Comparison of ENCODE assay signal across 8 mouse cellular contexts in the genomic region with DNA sequence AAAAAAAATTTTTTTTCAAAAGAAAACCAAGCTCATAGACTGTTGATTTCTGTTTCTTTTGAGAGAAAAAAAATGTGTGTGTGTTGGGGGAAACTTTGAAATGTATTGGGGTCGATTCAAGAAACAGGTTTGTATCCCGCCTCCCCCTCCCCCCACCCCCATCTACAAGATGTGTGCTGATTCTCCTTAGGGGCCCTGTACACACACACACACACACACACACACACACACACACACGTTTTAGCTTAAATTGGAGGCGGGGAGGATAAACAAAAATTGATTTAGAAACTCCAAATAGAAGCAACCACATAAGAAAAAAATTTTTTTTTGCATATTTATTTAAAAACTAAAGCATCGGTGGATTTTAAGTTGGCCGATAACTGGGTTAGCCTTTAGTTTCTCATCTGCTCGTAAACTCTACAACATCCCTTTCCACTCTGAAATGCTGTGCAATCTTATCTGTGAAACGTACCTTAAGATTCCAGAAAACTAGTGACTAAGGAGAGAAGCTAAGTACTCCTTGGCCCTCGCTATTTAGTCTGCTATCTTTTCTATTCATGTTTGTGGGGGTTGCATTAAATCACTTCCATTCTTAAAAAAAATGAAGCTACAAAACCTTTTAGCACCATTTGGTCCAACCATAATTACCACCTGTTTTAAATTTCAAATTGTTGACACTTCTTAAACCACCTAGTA. TPM values are rescaled to one million over a fixed set of nuclear protein-coding genes. Genes with fewer than 3 reads are reported as not detected.
DNase-seq lines count a peak whose midpoint lies in the region; ATAC-seq and TF ChIP-seq lines count a peak whose summit lies in the region.

No protein-coding gene starts in this region.

- H3K27ac ChIP-seq in forebrain, embryonic 12.5 days = peak overlapping the region; percentile 100
- H3K27ac ChIP-seq in liver, embryonic 14.5 days = peak overlapping the region; percentile 88

- H3K4me2 ChIP-seq in forebrain, embryonic 12.5 days = peak overlapping the region; percentile 71
- H3K4me2 ChIP-seq in liver, embryonic 14.5 days (ENCODE audit: low read depth) = peak overlapping the region; percentile 65

- no peaks in the 10 kb centered on the region for H3K9me3 ChIP-seq in forebrain, embryonic 12.5 days
- H3K9me3 ChIP-seq in liver, embryonic 14.5 days (ENCODE audit: control insufficient read depth, low read length) = no peaks in the 10 kb centered on the region

- TF ChIP-seq EP300 in liver, embryonic 14.5 days (IDR thresholded peaks at IDR 0.05; ENCODE audit: low read depth) = no peak

- WGBS in forebrain, embryonic 12.5 days = 27% methylated on average over 9 of the region's 9 CpGs
- WGBS in liver, embryonic 14.5 days (ENCODE audit: insufficient replicate concordance) = 20% methylated on average over 9 of the region's 9 CpGs

- H3K27me3 ChIP-seq in forebrain, embryonic 12.5 days = no peaks in the 10 kb centered on the region
- no peaks in the 10 kb centered on the region for H3K27me3 ChIP-seq in liver, embryonic 14.5 days (ENCODE audit: control insufficient read depth, insufficient read depth, low read length)

- TF ChIP-seq CTCF in liver, embryonic 14.5 days (IDR thresholded peaks at IDR 0.05; ENCODE audit: low read depth) = no peak

- H3K36me3 ChIP-seq in forebrain, embryonic 12.5 days (replicated peaks) = no peaks in the 10 kb centered on the region; the same call in 1 of the 2 replicates
- H3K36me3 ChIP-seq in liver, embryonic 14.5 days (replicated peaks; ENCODE audit: control insufficient read depth, insufficient read depth, low read depth) = no peaks in the 10 kb centered on the region

- H3K9ac ChIP-seq in forebrain, embryonic 12.5 days = peak overlapping the region; percentile 100
- peak overlapping the region; percentile 96 for H3K9ac ChIP-seq in liver, embryonic 14.5 days (replicated peaks)

- H3K4me3 ChIP-seq in forebrain, embryonic 12.5 days (replicated peaks) = peak overlapping the region; percentile 99
- peak overlapping the region; percentile 96 to 98; a peak in 3 of 4 replicates for H3K4me3 ChIP-seq in liver, embryonic 14.5 days (ENCODE audit: insufficient read depth in 1 of 2, low read depth in 2 of 2, low read length in 2 of 2)

- peaks cover 35% of the 10 kb centered on the region for H3K4me1 ChIP-seq in forebrain, embryonic 12.5 days
- peaks cover 13 to 17% of the 10 kb centered on the region in 2 experiments for H3K4me1 ChIP-seq in liver, embryonic 14.5 days (replicated peaks; ENCODE audit: control insufficient read depth in 2 of 2, insufficient read depth in 2 of 2, low read length in 1 of 2)

- DNase-seq in embryo, embryonic 10.5 days (ENCODE audit: low spot score) = peak; percentile 75
- DNase-seq in embryo, embryonic 9.5 days (ENCODE audit: extremely low spot score) = no peak
- DNase-seq in 416B (ENCODE audit: low read depth) = peak; percentile 70
- DNase-seq in liver, embryonic 14.5 days (ENCODE audit: low read depth in 3 of 3, low spot score in 3 of 3) = no peak
- no peak for DNase-seq in frontal cortex, postnatal 25 days (ENCODE audit: low spot score in 2 of 2)
- no peak for DNase-seq in spleen, postnatal 36 days (ENCODE audit: low spot score in 2 of 2)
- no peak for DNase-seq in thymus, postnatal 36 days

- no peak for ATAC-seq in forebrain, embryonic 12.5 days (ENCODE audit: low FRiP score)
- no peak for ATAC-seq in liver, embryonic 14.5 days (ENCODE audit: insufficient read depth)

RNA-seq across cellular contexts. Expression of gene Bicral, which starts 0.6 kb away (rescaled TPM):
- polyA plus RNA-seq in forebrain, embryonic 12.5 days (2016; fragmentation: Nextera tagmentation; extraction: Ambion mirVana) = 7.1 and 7.5 TPM in 2 replicates
- 2.5 and 3.0 TPM in 2 replicates for polyA plus RNA-seq in liver, embryonic 14.5 days (2012; rRNA removed)
- 3.4 and 3.5 TPM in 2 replicates for polyA plus RNA-seq in liver, embryonic 14.5 days (2014; fragmentation: Nextera tagmentation; extraction: Ambion mirVana)

RNA-seq across cellular contexts. Expression of gene Tbcc, which starts 31.6 kb away (rescaled TPM):
- 63.2 and 67.3 TPM in 2 replicates for polyA plus RNA-seq in forebrain, embryonic 12.5 days (2016; fragmentation: Nextera tagmentation; extraction: Ambion mirVana)
- polyA plus RNA-seq in liver, embryonic 14.5 days (2012; rRNA removed) = 9.3 and 9.4 TPM in 2 replicates
- 21.8 and 23.1 TPM in 2 replicates for polyA plus RNA-seq in liver, embryonic 14.5 days (2014; fragmentation: Nextera tagmentation; extraction: Ambion mirVana)

RNA-seq across cellular contexts. Expression of gene Prph2, which starts 51.4 kb away (rescaled TPM):
- polyA plus RNA-seq in forebrain, embryonic 12.5 days (2016; fragmentation: Nextera tagmentation; extraction: Ambion mirVana) = not detected in 2 replicates
- not detected in 2 replicates for polyA plus RNA-seq in liver, embryonic 14.5 days (2012; rRNA removed)
- not detected in 2 replicates for polyA plus RNA-seq in liver, embryonic 14.5 days (2014; fragmentation: Nextera tagmentation; extraction: Ambion mirVana)

Comparison
In these comparisons a context has a peak if more than half of its experiments do, and no peak if none do; other contexts are left out.
1. DNase-seq: peak in embryo, embryonic 10.5 days (single experiment) and 416B (single experiment); none in embryo, embryonic 9.5 days (single experiment), liver, embryonic 14.5 days (0 of 3), frontal cortex, postnatal 25 days (0 of 2), spleen, postnatal 36 days (0 of 2) and thymus, postnatal 36 days (0 of 2).